Mouse (Mus musculus) CD4-positive, CD25-positive, alpha-beta regulatory T cell, adult 4 months (primary cell): ENCODE measurements around the gene Samd10. TPM values are rescaled to one million over a fixed set of nuclear protein-coding genes. Genes with fewer than 3 reads are reported as not detected.
A peak's percentile ranks its signal among the peaks of the same experiment; 100 is the strongest.

ENCODE experiments used
- ATAC-seq: one replicate; pipeline ENCODE4 v1.8.0; 2017
- polyA plus RNA-seq, 2 experiments: library from polyadenylated mRNA; unstranded; fragments of 100-300 nt; shearing (Covaris generic); gene quantifications; one replicate each; pipeline ENCODE4 v1.2.1; 2017

Samd10 gene
- 1 to 10 TPM; 5.9 to 7.1 TPM for polyA plus RNA-seq

DNA sequence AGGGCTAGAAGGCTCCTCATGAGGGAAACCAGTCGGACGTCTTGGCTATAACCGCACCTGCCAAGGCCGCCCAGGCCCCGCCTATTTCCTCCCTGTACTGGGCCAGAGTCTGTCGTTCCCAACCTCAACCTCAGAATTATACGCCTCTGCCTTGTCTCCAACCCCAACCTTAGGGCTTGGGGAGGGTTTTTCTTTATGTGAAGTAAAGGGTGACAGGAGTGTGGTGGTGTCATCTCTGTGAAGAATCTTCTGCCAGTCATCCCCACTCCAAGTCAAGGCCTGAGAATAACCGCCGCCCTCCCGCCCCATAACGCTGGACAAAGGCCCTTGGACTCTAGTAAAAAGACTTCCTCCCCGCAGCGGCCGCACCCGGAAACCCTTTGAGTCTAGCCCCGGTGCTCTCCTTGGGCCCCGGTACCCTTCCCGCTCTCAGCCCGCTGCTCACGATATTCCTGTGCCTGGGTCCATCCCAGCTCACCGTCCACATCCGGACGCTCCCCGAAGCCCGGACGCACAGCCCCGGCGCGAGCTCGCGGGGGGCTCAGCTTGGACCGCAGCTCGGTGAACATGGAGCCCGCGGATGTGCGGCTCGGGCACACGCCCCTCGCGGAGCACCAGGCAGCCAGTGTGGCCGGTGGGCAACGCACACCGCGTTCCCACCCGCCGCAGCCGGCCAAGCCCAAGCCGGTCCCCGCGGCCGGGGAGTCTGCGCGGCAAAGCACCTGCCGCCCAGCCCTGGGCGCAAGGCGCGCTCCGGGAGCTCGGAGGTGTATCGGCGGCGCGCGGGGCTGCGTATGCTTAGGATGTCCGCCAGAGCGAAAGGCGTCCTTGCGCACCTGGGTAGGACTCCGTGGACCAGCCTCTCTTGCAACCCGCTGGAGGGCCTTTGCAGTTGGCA is at the start of gene Samd10:
Gene Samd10 (minus strand): TSS at position 759 of the 898 bp plus-strand sequence.
- ATAC-seq = peak; percentile 31

DNA sequence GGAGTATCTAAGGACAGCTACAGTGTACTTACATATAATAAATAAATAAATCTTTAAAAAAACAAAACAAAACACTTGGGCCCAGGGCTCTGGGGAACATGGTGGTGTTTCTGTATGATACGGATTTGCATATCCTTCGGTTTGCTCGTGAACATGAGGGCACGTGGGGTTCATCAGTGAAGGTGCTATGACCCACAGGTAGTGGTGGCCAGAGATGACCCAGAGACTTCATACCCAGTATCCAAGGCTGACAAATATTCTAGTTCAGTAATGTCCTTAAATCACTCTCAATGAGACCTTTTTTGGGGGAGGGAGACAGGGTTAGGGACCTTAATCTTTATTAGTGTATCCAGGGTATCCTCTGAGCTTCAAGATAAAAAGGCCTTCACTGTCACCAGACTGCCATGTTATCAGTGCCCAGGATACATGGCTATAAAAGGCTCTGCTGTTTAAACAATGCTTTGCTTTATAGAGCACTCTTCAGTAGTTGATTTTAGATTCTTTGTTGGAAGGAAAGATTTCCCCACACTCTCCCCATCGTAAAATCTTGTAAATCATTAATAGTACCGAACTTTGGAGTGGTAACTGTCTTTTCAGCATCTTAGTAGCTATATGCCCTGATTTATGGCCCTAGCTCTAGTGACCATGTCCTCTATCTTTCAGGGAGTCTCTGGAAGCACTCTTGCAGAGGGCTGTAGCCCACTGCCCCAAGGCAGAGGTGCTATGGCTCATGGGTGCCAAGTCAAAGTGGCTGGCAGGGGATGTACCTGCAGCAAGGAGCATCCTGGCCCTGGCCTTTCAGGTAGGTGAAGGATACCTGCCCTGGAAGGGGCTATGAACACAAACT is 47.8 kb upstream of the Samd10 start:
- ATAC-seq = no peak

DNA sequence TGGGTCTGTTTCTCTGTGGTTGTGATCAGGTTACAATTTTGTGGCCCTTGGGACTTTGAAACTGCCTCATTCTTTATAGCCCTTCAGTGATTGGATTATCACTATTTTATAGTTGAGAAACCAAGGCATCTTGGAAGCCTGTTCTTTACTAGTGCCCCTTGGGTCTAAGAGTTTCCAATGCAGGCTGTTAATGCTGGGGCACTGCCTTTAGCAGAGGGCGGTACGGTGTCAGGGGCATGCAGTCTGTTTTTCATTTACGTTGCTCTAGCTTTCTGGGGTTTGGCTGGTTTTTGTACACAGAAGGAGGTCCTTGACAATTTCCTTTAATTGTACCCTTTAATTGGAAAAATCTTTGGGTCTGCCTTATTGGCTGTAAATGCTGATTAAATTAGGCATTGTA is 46.7 kb upstream of the Samd10 start:
- no peak for ATAC-seq

DNA sequence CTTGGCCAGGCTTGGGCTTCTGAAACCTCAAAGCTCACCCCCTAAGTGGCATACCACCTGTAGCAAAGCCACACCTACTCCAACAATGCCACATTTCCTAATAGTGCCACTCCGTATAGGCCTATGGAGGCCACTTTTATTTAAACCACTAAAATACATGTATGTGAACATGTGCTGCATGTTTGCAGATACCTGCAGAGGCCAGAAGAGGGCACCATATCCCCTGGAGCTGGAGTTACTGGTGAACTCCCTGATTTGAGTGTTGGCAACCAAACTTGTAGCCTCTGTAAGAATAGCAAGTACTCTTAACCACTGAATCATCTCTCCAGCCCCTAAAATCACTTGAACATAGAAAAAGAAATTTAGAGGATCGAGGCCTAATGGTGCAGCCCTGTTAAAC is 45.3 kb upstream of the Samd10 start:
- ATAC-seq = no peak

DNA sequence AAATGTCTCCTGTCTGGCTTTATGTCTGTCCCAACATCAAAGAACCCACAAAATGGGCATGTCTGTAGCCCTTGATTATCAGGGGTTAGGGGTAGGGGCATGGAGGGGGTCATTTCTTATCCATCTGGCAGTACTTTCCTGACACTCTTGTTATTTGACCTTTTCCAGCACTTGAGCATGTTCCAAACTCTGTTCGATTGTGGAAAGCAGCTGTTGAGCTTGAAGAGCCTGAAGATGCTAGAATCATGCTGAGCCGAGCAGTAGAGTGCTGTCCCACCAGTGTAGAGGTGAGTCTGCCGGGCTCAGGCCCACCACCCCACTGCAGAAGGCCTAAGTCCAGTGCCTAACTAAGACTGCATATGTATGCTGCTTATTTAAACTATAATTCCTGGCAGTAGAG is 36.9 kb upstream of the Samd10 start:
- ATAC-seq = no peak

DNA sequence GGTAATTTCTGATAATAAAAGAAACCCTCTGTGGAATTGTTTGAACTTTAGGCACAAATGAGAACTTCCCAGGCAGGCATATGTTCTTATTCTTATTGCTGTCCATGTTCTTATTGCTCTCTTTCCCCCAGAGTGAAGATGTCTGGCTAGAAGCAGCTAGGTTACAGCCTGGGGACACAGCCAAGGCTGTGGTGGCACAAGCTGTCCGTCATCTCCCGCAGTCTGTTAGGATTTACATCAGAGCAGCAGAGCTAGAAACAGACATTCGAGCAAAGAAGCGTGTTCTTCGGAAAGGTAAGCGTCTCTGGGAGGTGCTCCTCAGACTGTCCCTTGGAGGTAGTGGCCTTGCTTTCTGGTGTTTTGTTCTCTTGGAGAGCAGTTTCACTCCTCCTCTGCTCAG is 33.6 kb upstream of the Samd10 start:
- ATAC-seq = no peak

DNA sequence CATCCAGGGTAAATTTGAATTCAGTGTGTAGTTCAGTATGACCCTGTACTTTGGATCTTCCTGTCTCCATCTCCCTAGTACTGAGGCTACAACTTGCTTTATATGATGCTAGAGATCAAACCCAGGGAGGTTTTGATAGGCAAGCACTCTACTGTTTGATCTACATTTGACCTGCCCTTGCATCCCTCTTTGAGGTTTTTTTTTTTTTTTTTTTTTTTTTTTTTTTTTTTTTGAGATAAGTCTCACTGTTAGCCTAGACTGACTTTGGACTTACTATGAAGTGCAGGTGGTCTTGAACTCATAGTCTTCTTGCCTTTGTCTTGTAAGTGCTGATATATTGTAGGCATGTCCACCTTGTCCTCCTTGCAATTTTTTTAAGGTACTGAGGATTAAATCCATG is 29.5 kb upstream of the Samd10 start:
- no peak for ATAC-seq

DNA sequence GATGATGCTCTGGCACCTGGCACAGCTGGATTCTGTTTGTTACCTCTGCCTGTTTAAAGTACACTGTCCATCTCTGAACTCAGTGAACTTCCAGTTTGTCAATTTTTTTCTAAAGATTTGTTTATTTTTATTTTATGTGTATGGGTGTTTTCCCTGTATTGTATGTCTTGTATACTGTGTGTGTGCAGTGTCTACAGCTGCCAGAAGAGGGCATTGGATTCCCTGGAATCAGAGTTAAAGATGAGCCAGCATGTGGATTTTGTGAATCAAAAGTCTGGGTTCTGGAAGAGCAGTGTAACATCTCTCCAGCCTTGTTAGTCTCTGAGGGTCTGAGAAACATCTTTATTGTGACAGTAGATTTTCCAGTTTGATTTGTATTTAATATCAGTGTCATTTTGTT is 24.4 kb upstream of the Samd10 start:
- no peak for ATAC-seq

DNA sequence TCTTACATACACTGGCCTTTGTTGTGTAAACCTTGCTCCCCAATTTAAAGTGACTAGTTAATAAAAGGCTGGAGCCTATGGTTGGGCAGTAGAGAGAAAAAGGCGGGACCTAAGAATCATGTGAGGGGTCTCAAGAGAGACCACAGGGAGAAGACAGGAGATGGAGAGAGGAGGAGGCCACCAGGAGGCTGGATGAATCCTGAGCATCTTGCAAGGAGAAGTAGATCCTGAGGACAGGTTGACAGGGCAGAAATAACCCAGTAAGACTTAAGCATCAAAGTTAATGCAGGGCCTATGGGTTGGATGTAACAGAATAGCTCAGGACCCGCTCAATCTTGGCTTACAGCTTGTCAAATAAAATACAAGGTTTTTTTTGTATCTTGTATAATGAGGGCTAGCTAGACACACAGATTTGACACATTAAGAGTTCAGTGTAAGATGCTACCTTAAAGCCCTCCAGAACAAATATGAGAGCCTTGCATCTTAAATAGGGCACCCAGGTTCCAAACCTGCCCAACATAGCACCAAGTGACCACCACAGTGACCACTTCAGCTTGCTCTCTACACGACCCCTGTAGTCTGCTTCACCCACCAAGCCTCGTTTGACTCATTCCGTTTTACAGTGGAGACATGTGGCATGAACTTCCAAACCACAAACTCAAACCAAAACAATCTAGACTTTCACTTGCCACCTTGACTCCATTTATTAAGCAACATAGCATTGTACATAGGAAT is 19.9 kb upstream of the Samd10 start:
- no peak for ATAC-seq

DNA sequence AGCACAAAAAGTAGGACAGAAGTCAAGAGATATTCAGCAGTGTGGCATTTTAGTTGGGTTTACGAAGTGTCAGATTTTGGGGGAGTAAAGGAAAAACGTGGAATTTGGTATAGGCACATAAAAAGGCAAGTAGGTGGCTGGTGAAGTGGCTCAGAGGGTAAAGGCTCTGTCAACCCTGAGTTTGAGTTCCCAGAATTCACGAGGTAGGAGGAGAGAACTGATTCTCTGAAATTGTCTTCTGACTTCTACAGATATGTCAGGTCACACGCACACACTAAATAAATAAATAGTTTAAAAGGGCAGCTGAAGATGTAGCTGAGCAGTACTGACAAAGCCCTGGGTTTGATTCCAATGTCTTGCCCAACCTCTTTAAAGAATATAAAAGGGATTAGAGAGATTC is 3.4 kb upstream of the Samd10 start:
- ATAC-seq = no peak

DNA sequence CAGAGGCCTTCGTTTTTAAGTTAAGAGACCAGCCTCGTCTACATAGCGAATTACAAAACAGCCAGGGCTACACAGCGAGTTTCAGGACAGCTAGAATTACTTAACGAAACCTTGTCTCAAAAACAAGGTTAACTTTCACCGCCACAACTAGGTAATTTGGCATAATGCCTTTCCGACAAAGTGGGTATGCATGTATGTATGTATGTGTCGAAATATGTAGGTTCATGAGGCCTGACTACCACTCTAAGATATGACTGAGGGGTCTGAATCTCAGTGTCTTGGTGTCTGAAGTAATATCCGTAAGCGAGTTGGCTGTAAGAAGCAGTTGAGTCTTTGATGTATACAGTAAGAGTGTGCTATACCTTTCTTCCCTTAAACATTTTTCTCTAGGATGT is 2.7 kb upstream of the Samd10 start:
- no peak for ATAC-seq

DNA sequence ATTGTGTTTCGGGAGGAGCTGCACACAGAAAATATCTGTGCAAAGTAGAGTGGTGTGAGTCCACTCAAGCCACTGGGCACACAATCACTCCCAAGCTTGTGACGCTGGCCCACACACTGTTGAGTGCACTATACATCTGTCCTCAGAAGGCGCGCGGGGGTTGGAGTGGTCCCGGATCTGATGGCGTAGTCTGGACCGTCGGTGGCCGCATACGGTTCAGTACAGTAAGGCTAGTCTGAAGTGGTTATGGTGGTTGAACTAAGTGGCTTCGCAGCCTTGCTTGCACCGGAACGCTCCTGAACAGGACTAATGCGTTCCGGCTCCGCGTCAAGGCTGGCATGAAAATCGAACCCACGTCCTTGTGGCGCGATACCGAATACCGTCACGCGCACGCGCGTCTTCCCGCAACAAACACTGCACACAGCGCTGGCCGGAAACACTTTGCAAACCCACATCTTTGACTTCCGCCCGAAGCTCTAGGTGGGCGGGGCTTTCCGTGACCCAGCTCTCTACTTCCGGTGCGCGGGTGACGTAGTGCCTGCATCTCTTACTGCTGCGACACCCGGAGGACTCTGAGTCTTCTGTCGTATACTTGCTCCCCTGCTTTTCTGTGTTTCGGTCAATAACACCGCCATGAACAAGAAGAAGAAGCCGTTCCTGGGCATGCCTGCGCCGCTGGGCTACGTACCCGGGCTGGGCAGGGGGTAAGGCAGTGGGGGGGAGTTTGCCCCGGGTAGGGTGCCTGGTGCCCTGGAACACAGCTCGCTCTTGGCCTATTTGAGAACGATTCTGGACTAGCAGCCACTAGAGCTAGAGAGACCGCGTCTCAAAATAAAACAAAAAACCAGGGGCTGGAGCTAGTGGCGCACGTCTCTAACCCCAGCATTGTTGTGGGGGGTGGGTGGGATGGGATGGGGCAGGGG is 2.1 kb upstream of the Samd10 start:
- peak; percentile 95 for ATAC-seq

DNA sequence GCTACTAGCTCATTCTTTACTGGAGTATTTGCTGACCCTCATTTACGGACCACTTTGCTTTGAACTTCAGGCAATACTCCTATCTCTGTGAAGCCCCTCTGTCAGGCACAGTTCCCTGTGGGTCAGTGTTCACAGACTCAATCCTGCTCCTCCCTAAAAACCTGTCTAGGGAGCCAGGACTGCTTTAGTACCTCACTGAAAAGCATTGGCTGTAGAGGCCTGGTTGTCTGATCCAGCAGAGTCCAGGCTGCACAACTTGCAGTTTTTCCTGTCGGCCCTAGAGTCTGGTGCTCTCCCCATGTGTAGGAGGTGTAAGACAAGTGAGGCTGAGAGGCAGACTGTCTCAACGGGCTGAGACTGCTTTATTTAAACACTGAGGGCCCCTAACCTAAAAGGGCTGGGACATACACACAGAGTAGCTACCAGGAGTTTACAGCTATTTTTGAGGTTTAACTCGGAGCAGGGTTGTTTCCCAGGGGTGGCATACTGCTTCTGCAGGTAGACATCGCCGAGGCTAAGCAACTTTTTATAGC is 1.3 kb upstream of the Samd10 start:
- no peak for ATAC-seq

DNA sequence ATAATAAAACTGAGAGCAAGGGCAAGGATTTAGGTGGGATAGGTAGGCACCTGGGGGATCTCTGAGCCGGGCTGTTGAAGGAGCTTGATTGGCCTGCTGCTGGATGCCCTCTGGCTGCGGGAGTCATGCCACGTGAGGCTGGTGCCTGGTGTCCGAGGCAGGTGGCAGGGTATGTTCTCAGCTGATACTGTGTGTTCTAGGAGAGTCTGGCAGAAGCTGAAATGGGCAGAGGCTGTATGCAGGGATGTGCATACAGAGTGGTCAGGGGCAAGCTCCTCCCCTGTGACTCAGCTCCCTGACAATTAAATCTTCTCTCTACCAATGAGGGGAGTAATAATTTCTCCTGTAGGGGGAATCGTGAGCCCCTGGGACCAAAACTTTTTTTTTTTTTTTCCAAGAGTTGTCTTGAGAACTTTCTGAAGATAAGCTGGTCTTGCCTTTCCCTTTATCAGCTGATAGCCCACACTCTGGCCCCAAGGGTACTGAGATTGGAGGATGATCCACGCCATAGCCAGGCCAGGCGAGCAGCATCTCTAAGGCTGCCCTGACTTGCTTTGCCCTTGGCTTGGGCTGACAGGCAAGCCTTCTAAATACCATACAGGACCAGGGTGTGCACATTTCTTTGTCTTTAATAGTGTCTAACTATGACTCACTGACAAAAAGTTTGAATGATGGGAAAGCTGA is 1.5 kb downstream of the Samd10 start:
- no peak for ATAC-seq

DNA sequence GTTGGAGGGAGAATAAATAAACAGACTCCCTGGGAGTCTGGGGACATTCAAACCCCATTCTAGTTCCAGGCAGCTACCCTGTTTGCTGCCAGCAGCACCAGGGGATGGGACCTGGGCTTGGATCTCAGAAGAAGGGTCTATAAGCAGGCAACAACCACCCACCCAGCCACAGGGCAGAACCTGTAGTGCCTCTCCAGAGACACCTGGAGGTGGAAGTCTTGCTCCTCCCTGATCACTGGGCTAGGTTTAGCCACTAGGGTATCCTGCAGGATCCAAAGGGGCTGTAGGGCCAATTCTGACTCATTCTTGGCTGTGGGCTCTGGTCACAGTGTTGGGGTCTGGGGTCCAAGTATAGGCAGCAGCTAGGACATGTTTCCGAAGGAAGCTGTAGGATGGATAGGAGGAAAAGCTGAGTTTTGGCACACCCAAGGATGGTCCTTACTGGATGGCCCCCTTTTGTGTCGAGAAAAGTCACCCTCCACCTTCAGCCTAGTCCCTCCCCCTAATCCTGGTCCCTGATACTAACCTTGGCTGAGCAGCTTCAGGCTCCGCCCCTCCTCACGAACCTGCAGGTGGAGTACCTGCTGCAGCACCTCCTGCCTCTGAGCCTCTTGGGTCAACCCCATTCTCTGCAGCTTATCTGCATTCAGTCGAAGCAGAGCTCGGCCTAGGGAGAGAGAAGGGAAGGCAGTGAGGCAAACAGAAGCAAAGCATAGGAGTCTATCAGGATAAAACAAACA is 2.6 kb downstream of the Samd10 start:
- ATAC-seq = no peak

DNA sequence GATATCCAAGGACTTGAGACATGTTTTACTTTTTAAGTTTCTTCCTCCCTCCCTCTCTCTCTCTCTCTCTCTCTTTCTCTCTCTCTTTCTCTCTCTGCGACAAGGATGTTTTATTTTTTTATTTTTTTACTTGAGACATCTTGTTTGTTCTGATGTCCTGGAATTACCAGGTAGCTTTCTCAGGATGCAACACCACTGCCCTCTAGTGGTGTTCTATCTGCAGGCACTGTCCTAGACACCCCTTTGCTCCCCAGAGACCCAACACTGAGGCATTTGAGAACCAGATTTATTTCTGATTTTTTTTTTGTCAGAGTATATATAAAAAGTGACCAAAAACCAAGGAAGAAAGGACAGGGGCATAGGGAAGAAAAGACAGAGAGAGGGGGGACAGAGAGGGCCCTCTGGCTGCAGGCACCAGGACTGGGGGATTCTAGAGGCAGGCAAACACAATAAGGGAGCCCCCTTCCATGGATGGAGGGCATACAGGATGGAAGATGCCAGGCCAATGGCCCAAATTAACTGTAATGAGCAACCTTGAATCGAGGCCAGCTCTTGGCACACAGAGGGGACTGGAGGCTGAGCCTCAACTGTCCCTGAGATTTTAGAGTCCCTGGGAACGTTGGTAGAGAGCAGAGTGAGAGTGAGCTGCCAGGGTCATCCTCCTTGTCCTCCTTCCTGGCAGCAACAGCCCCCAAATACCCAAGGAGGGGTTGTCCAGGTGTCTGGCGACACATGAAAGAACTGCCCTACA is 3.9 kb downstream of the Samd10 start:
- no peak for ATAC-seq

DNA sequence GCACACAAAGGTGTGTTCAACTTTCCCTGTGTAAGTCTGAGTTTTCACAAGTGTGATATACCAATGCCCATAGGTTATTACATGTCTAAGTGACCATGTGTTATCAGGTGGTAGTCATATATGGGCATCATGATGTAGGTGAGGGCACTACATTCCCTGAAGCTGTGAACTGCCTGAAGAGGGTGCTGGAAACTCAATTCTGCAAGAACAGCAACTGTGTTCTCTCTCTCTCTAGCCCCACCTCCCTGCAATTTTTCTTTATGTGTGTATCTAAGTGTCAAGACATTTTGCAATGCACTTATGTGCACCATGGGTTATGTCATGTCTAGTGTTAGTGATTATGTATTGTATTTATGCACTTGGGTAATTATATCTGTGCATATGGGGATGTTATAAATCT is 5.1 kb downstream of the Samd10 start:
- no peak for ATAC-seq

DNA sequence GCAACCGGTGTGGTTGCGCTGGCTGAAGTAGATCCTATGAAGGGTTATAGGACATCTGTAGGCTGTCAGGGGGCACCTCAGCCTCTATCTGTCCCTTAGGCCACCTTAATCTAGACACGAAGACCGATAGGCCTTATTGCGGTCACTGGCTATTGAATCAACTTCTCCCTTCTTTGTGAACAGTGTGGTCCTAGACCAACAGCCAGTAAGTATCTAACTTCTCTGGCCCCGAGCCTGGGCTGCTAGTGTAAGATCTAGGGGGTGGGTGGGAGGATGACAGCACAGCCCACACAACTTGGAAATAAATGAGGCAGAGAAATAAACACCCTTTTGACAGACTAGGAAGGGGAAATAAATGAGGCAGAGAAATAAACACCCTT is 6.0 kb downstream of the Samd10 start:
- peak; percentile 2 for ATAC-seq

DNA sequence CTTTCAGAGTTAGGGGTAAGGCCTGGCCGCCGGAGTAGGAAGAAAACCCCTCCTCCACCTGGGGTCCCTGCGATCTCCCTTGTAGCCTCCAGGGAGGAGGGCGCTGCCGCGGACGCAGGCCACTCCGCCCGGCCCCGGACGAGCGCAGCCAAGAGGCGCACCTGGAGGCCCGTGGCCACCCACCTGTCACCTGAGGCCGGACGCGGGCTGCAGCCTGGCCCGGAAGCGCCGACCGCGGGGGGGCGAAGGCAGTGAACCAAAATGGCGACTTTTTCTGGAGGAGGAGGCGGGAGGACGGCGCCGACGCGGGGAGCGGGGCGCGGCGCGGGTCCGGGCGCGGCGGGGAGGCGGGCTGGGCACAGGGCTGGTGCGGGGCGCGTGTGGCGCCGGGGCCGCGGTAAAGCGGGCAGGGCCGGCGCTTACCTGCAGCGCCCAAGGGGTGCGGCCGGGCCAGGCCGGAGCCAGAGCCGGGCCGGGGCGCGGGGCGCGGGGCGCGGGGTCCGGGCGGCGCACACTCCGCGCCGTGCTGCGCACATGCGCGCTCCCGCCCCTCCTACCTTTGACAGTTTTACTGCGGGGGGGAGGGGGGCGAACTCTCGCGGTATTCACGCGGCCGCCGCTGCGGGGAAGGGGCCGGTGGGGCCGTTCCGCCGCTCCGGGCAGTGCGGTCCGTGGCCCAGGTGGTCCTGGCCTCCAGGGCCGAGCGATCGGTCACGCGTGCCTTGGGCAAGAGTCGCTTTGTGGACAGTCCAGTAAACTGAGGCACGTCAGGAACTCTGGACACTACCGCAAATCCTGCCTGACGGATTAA is 6.6 kb downstream of the Samd10 start, which contains the start of gene Zfp512b:
Gene Zfp512b (minus strand): TSS at position 573 of the 811 bp plus-strand sequence.
- peak; percentile 60 for ATAC-seq
